Mouse (Mus musculus) frontal cortex, postnatal 10 days (tissue): ENCODE data around the gene Macrod1.
"Not testable (repeated sequence)": the region's sequence is repeated elsewhere in the genome, so short reads cannot be mapped to it uniquely, and the experiment has no call there.

Source experiments
- DNase-seq, 2 experiments: peaks; one replicate each; pipeline ENCODE4 v3.0.0; 2022; ENCODE audit warnings: low spot score in 2 of 2, mixed read lengths in 1 of 2

Macrod1 gene

GRCm38 (mm10) chr19:7056248-7057087, at the start of gene Macrod1:
Macrod1 (plus strand) TSS chr19:7056810.
- DNase-seq, result peak; percentile 74 to 78

- DNase-seq, result no peak
Measured at GRCm38 (mm10) chr19:7006892-7007593, 49.6 kb upstream of the Macrod1 start.

GRCm38 (mm10) chr19:7012426-7012825, 44.2 kb upstream of the Macrod1 start:
- no peak for DNase-seq

- no peak for DNase-seq
Measured at GRCm38 (mm10) chr19:7013984-7014383, 42.6 kb upstream of the Macrod1 start.

GRCm38 (mm10) chr19:7014481-7015135, 42.0 kb upstream of the Macrod1 start:
- no peak for DNase-seq

- no peak for DNase-seq
Measured at GRCm38 (mm10) chr19:7017541-7018457, 38.8 kb upstream of the Macrod1 start.

GRCm38 (mm10) chr19:7018546-7018945, 38.1 kb upstream of the Macrod1 start:
- no peak for DNase-seq

- DNase-seq, result peak in 1 of 2 experiments; percentile 54
Measured at GRCm38 (mm10) chr19:7019191-7019590, 37.4 kb upstream of the Macrod1 start, which contains the start of gene Fermt3. Fermt3 (minus strand) TSS chr19:7019469.

GRCm38 (mm10) chr19:7020224-7020641, 36.4 kb upstream of the Macrod1 start:
- DNase-seq, result no peak

GRCm38 (mm10) chr19:7029531-7029930, 27.1 kb upstream of the Macrod1 start:
- DNase-seq, result peak in 1 of 2 experiments; percentile 59

GRCm38 (mm10) chr19:7034006-7034405, 22.6 kb upstream of the Macrod1 start:
- no peak for DNase-seq

- DNase-seq, result peak; percentile 56 to 61
Measured at GRCm38 (mm10) chr19:7039088-7039720, 17.4 kb upstream of the Macrod1 start.

- DNase-seq, result peak; percentile 99 to 100
Measured at GRCm38 (mm10) chr19:7039841-7040636, 16.6 kb upstream of the Macrod1 start, which contains the start of gene Stip1. Stip1 (minus strand) TSS chr19:7039967.

- DNase-seq, result no peak
Measured at GRCm38 (mm10) chr19:7040637-7041130, 15.9 kb upstream of the Macrod1 start.

- no peak for DNase-seq
Measured at GRCm38 (mm10) chr19:7041171-7041570, 15.4 kb upstream of the Macrod1 start.

- no peak for DNase-seq
Measured at GRCm38 (mm10) chr19:7044279-7044678, 12.3 kb upstream of the Macrod1 start.

GRCm38 (mm10) chr19:7044706-7045105, 11.9 kb upstream of the Macrod1 start:
- DNase-seq, result no peak

- not testable (repeated sequence) for DNase-seq
Measured at GRCm38 (mm10) chr19:7053382-7053781, 3.2 kb upstream of the Macrod1 start.

- no peak for DNase-seq
Measured at GRCm38 (mm10) chr19:7054772-7055171, 1.8 kb upstream of the Macrod1 start.

- no peak for DNase-seq
Measured at GRCm38 (mm10) chr19:7055173-7055572, 1.4 kb upstream of the Macrod1 start.
